In genomic region chr2:165852896-165853633, GRCm38 (mm10) we compare ENCODE assay signal across 12 mouse cellular contexts. TPM values are rescaled to one million over a fixed set of nuclear protein-coding genes. Genes with fewer than 3 reads are reported as not detected.
A peak's percentile ranks its signal among the peaks of the same experiment; 100 is the strongest.
DNase-seq lines count a peak whose midpoint lies in the region; ATAC-seq and TF ChIP-seq lines count a peak whose summit lies in the region.
"Had no signal": no experiment of that assay in that cellular context is flagged by ENCODE, and none has a peak within 500 bp of the region (broad histone marks: within the 10 kb centered on the region; RNA-seq: fewer than 3 reads in every experiment).

No protein-coding gene starts in this region.

- H3K9ac ChIP-seq in forebrain, embryonic 15.5 days (replicated peaks), result no peak overlapping the region
- H3K9ac ChIP-seq: limb, embryonic 15.5 days; midbrain, embryonic 15.5 days had no signal

- H3K79me2 ChIP-seq in macrophage (ENCODE audit: inconsistent target), result peaks cover 100% of the 10 kb centered on the region

- H3K27ac ChIP-seq in forebrain, embryonic 10.5 days, result 0 out of 2 replicates have a peak overlapping the region, but pooled peaks have one; percentile 22
- no peak overlapping the region for H3K27ac ChIP-seq in forebrain, embryonic 15.5 days (replicated peaks)
- H3K27ac ChIP-seq in layer of hippocampus, adult 2 months, result peak overlapping the region; percentile 72
- H3K27ac ChIP-seq in macrophage, result peak overlapping the region; percentile 18; the same call in 1 of the 2 replicates
- H3K27ac ChIP-seq: limb, embryonic 15.5 days; midbrain, embryonic 15.5 days had no signal

- no peak overlapping the region for H3K4me2 ChIP-seq in forebrain, embryonic 15.5 days (replicated peaks)
- H3K4me2 ChIP-seq: limb, embryonic 15.5 days; midbrain, embryonic 15.5 days had no signal

- no peak for DNase-seq in forebrain, embryonic 10.5 days (ENCODE audit: extremely low spot score, low spot score)
- DNase-seq in layer of hippocampus, adult 2 months (ENCODE audit: low spot score in 2 of 2), result no peak
- no peak for DNase-seq in layer of hippocampus, adult 11-12 months (ENCODE audit: low spot score)
- DNase-seq in G1E (ENCODE audit: low spot score), result no peak
- DNase-seq in spleen, postnatal 14 days (ENCODE audit: low spot score in 2 of 2), result no peak
- DNase-seq in layer of hippocampus, adult 8-10 months (ENCODE audit: low spot score in 2 of 2), result no peak
- DNase-seq: cerebellum, adult 11 months; kidney, adult 18-20 months had no signal

- H3K9me3 ChIP-seq in forebrain, embryonic 10.5 days, result no peaks in the 10 kb centered on the region
- H3K9me3 ChIP-seq in forebrain, embryonic 15.5 days, result no peaks in the 10 kb centered on the region
- no peaks in the 10 kb centered on the region for H3K9me3 ChIP-seq in G1E (replicated peaks)
- H3K9me3 ChIP-seq: limb, embryonic 15.5 days; midbrain, embryonic 15.5 days had no signal

- H3K4me1 ChIP-seq in forebrain, embryonic 10.5 days, result peaks cover 66% of the 10 kb centered on the region
- H3K4me1 ChIP-seq in forebrain, embryonic 15.5 days, result peaks cover 66% of the 10 kb centered on the region
- H3K4me1 ChIP-seq in G1E (ENCODE audit: insufficient read depth, low read depth, low read length), result peaks cover 68% of the 10 kb centered on the region

- peaks cover 79% of the 10 kb centered on the region for H3K36me3 ChIP-seq in forebrain, embryonic 10.5 days (replicated peaks)
- peaks cover 4% of the 10 kb centered on the region; the same call in 1 of the 2 replicates for H3K36me3 ChIP-seq in forebrain, embryonic 15.5 days
- H3K36me3 ChIP-seq in G1E (replicated peaks) (peaks cover 100% of the 10 kb centered on the region), macrophage (ENCODE audit: inconsistent target) (peaks cover 39% of the 10 kb centered on the region)
- H3K36me3 ChIP-seq: midbrain, embryonic 15.5 days had no signal

- no peak for ATAC-seq in forebrain, embryonic 15.5 days (replicated peaks)
- ATAC-seq in G1E (ENCODE audit: extremely low read depth, insufficient number of reproducible peaks, low FRiP score, poor library complexity, severe bottlenecking), result peak; percentile 57
- ATAC-seq: midbrain, embryonic 15.5 days had no signal

- no peak for TF ChIP-seq CTCF in layer of hippocampus, adult 2 months (conservative IDR thresholded peaks at IDR 0.05)
- no peak for TF ChIP-seq CTCF in G1E (IDR thresholded peaks at IDR 0.05; ENCODE audit: low read depth, low read length)

- WGBS in forebrain, embryonic 10.5 days, result 87% methylated on average over 9 of the region's 9 CpGs
- 85% methylated on average over 9 of the region's 9 CpGs for WGBS in forebrain, embryonic 15.5 days
- 56% methylated on average over 9 of the region's 9 CpGs for WGBS in macrophage (ENCODE audit: missing documents)

- H3K27me3 ChIP-seq in forebrain, embryonic 10.5 days (ENCODE audit: poor library complexity, severe bottlenecking), result no peaks in the 10 kb centered on the region
- H3K27me3 ChIP-seq in forebrain, embryonic 15.5 days, result no peaks in the 10 kb centered on the region
- H3K27me3 ChIP-seq in G1E (ENCODE audit: insufficient read depth, low read length), result no peaks in the 10 kb centered on the region
- H3K27me3 ChIP-seq: limb, embryonic 15.5 days; midbrain, embryonic 15.5 days had no signal

- no peak overlapping the region for H3K4me3 ChIP-seq in forebrain, embryonic 10.5 days
- no peak overlapping the region for H3K4me3 ChIP-seq in forebrain, embryonic 15.5 days
- no peak overlapping the region for H3K4me3 ChIP-seq in layer of hippocampus, adult 2 months
- H3K4me3 ChIP-seq in G1E (ENCODE audit: low read depth, low read length), result no peak overlapping the region; the same call in 1 of the 2 replicates
- H3K4me3 ChIP-seq in macrophage (ENCODE audit: inconsistent target), result no peak overlapping the region
- H3K4me3 ChIP-seq: limb, embryonic 15.5 days; midbrain, embryonic 15.5 days had no signal

RNA-seq across cellular contexts. Expression of gene Zmynd8, which starts 45.8 kb away (rescaled TPM):
- polyA plus RNA-seq in forebrain, embryonic 10.5 days (2016; fragmentation: Nextera tagmentation; extraction: Ambion mirVana), result 60.2 and 64.4 TPM in 2 replicates
- polyA plus RNA-seq in forebrain, embryonic 15.5 days (2015; fragmentation: Nextera tagmentation; extraction: Ambion mirVana), result 81.0 and 85.9 TPM in 2 replicates
- 100 to 1,000 TPM; 173 to 186 TPM for total RNA-seq in layer of hippocampus, adult 2 months (2021)
- total RNA-seq in G1E (2014; fragmentation: Nextera tagmentation) (144 and 153 TPM in 2 replicates), G1E (2017) (42.5 and 54.5 TPM in 2 replicates)
- polyA plus RNA-seq in G1E (2012) (69.5 and 82.4 TPM in 2 replicates), macrophage (2018) (52.3 to 95.5 TPM (median 75.2 TPM) in 3 replicates)
- total RNA-seq in macrophage (2018; cell fraction: chromatin; rRNA removed), result 100 to 1,000 TPM; 113 to 715 (median 441) TPM
- total RNA-seq in macrophage (2018; cell fraction: cytosol; rRNA removed), result 100 to 1,000 TPM in 8 of 26 experiments, 10 to 100 TPM in 18; 32.1 to 112 (median 96.4) TPM
- 100 to 1,000 TPM in 22 of 26 experiments, 10 to 100 TPM in 4; 57.9 to 347 (median 193) TPM for total RNA-seq in macrophage (2018; cell fraction: nucleus; rRNA removed)
- total RNA-seq in layer of hippocampus, adult 8-10 months (2022), result 100 to 1,000 TPM; 128 to 162 (median 147) TPM
